Mouse (Mus musculus) thymus, adult 2 months (tissue): ENCODE data around the gene Gpr15. TPM values are rescaled to one million over a fixed set of nuclear protein-coding genes. Genes with fewer than 3 reads are reported as not detected.

ENCODE experiments used
- DNase-seq: peaks from one replicate; pipeline ENCODE4 v3.0.0; 2021
- H3K27ac ChIP-seq: fragments of 200-500 bp; 2 replicates; pipeline ENCODE4 v1.5.1; 2012; ENCODE audit warnings: low read length, control low read depth; ENCODE audit not compliant: control insufficient read depth, insufficient read depth
- H3K27me3 ChIP-seq: fragments of 200-500 bp; 2 replicates; pipeline ENCODE4 v1.6.1; 2012; ENCODE audit warnings: mild to moderate bottlenecking, low read length, moderate library complexity, mixed read lengths; ENCODE audit not compliant: control insufficient read depth, insufficient read depth
- H3K36me3 ChIP-seq: fragments of 200-500 bp; 2 replicates; pipeline ENCODE4 v1.6.1; 2012; ENCODE audit warnings: mild to moderate bottlenecking, low read length, moderate library complexity; ENCODE audit not compliant: control insufficient read depth, insufficient read depth
- H3K4me1 ChIP-seq: fragments of 200-500 bp; replicated peaks from 2 replicates; pipeline ENCODE4 v1.6.1; 2012; ENCODE audit warnings: low read length; ENCODE audit not compliant: control insufficient read depth, insufficient read depth
- H3K4me3 ChIP-seq: fragments of 200-500 bp; 2 replicates; pipeline ENCODE4 v1.5.1; 2012; ENCODE audit warnings: mild to moderate bottlenecking, low read length, control low read depth, moderate library complexity; ENCODE audit not compliant: control insufficient read depth, insufficient read depth
- CTCF ChIP-seq: fragments of 200-500 bp; IDR thresholded peaks from 2 replicates; pipeline ENCODE4 v1.5.1; 2012; ENCODE audit warnings: mild to moderate bottlenecking, control low read depth, low read length, moderate library complexity, borderline replicate concordance; ENCODE audit not compliant: control insufficient read depth, poor library complexity, insufficient read depth; ENCODE audit errors: extremely low read depth
- POLR2A ChIP-seq: fragments of 200-500 bp; IDR thresholded peaks from 2 replicates; pipeline ENCODE4 v1.6.1; 2012; ENCODE audit warnings: mild to moderate bottlenecking, low read length, control low read depth, moderate library complexity; ENCODE audit not compliant: control insufficient read depth, poor library complexity, insufficient read depth; ENCODE audit errors: extremely low read depth
- WGBS: fragments of 180-500 bp; shearing (Covaris S2); methylation state at CpG from one replicate; pipeline ENCODE4 v1.1.7; 2018; 5-methylcytosine and 5-hydroxymethylcytosine counted together
- polyA plus RNA-seq: library from polyadenylated mRNA; depleted of rRNA; stranded (reverse); fragments of >200 nt; gene quantifications from 2 replicates; pipeline ENCODE4 v1.2.3, GENCODE M21; 2012; rRNA removed

Gpr15 gene
- polyA plus RNA-seq, 1 experiment: 0.24 TPM

DNA sequence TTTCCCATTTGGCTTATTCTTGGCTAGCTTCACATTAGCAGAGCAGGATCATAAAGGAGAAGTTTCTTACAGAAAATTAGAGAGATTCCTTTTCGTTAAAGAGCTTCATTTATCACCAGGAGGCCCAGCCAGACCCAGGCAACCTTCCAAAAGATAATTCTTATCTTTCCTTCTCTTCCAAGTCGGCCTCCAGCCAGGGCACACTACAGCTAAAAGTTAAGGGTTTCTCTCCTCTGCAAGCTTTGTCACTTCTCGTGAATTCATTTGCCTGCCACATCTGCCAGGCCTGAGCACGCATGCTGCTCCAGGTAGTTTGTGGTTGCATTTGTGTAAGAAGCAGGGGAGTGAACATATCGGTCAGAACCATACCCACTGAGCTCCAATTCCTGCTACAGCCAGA, 49.6 kb downstream of the Gpr15 start:
- Histone ChIP-seq H3K27me3 (no peaks in the 10 kb centered on the region), H3K36me3 (peaks cover 10% of the 10 kb centered on the region; the same call in 1 of the 2 replicates), H3K4me1 (no peaks in the 10 kb centered on the region; the same call in 1 of the 2 replicates), H3K4me3 (no peak overlapping the region), H3K27ac (no peak overlapping the region)
- WGBS: 72% methylated on average over 5 of the region's 5 CpGs
- TF ChIP-seq POLR2A: no peak
- TF ChIP-seq CTCF: no peak
- DNase-seq: no peak

DNA sequence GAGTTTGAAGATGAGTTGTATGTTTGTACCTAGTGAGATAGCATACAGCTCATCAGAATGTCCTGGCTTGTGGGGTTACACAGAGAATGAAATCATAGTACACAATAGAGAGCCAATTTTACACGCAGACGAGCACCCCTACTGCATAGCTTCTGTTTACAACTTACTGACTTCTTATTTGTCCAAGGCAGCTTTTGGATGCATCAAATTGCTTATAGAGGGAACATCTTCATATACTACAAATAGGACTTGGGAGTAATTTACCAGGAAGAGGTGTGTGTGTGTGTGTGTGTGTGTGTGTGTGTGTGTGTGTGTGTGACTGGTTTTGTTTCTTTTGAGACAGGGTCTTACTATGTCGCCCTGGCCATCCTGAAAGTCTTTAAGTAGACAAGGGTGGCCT, 50.3 kb downstream of the Gpr15 start:
- TF ChIP-seq CTCF (no peak), POLR2A (no peak)
- Histone ChIP-seq H3K27ac (no peak overlapping the region), H3K36me3 (peaks cover 3% of the 10 kb centered on the region; the same call in 1 of the 2 replicates), H3K4me3 (no peak overlapping the region), H3K4me1 (no peaks in the 10 kb centered on the region; the same call in 1 of the 2 replicates), H3K27me3 (no peaks in the 10 kb centered on the region)
- 88% methylated on average over 3 of the region's 3 CpGs for WGBS
- DNase-seq: no peak

Other genes with a start within 250 kb of the Gpr15 start
- gene St3gal6, start 194.8 kb downstream of the Gpr15 start, polyA plus RNA-seq: 17.5 and 21.8 TPM in 2 replicates
- not detected in 2 replicates for gene Gm813, start 102.1 kb downstream of the Gpr15 start, polyA plus RNA-seq
- gene E330017A01Rik, start 80.3 kb downstream of the Gpr15 start, polyA plus RNA-seq: not detected in 2 replicates
- gene Cpox, start 48.8 kb downstream of the Gpr15 start, polyA plus RNA-seq: 14.1 and 16.9 TPM in 2 replicates
- 47.4 and 51.4 TPM in 2 replicates for gene Cldnd1, start 8.8 kb upstream of the Gpr15 start, polyA plus RNA-seq
- gene Olfr172, start 44.1 kb upstream of the Gpr15 start, polyA plus RNA-seq: not detected in 2 replicates
- gene Olfr173, start 81.2 kb upstream of the Gpr15 start, polyA plus RNA-seq: not detected in 2 replicates
- gene Olfr175-ps1, start 107.7 kb upstream of the Gpr15 start, polyA plus RNA-seq: 0.18 and 0.19 TPM in 2 replicates
- gene Olfr177, start 155.7 kb upstream of the Gpr15 start, polyA plus RNA-seq: not detected in 2 replicates
- gene Olfr178, start 173.0 kb upstream of the Gpr15 start, polyA plus RNA-seq: not detected in 2 replicates
- not detected in 2 replicates for gene Olfr181, start 209.7 kb upstream of the Gpr15 start, polyA plus RNA-seq
- gene Olfr180, start 210.3 kb upstream of the Gpr15 start, polyA plus RNA-seq: not detected in 2 replicates